In genomic region chr4:64124387-64125088, GRCm38 (mm10) we compare ENCODE assay signal across 23 mouse cellular contexts.
DNase-seq lines count a peak whose midpoint lies in the region; ATAC-seq lines count a peak whose summit lies in the region.
"Had no signal": no experiment of that assay in that cellular context is flagged by ENCODE, and none has a peak within 500 bp of the region (broad histone marks: within the 10 kb centered on the region; RNA-seq: fewer than 3 reads in every experiment).

No protein-coding gene starts in this region.

- H3K9ac ChIP-seq in limb, embryonic 11.5 days (ENCODE audit: low read length) = no peak overlapping the region
- no peak overlapping the region for H3K9ac ChIP-seq in limb, embryonic 15.5 days
- no peak overlapping the region for H3K9ac ChIP-seq in hindbrain, embryonic 14.5 days
- no peak overlapping the region for H3K9ac ChIP-seq in hindbrain, embryonic 13.5 days
- H3K9ac ChIP-seq: forebrain, embryonic 12.5 days had no signal

- H3K4me3 ChIP-seq in limb, embryonic 11.5 days (ENCODE audit: low read depth, low read length) = no peak overlapping the region
- H3K4me3 ChIP-seq in limb, embryonic 10.5 days = no peak overlapping the region
- no peak overlapping the region for H3K4me3 ChIP-seq in limb, embryonic 15.5 days
- no peak overlapping the region for H3K4me3 ChIP-seq in hindbrain, embryonic 14.5 days (replicated peaks; ENCODE audit: low read length)
- no peak overlapping the region for H3K4me3 ChIP-seq in hindbrain, embryonic 13.5 days
- H3K4me3 ChIP-seq: forebrain, embryonic 12.5 days; heart, adult 2 months had no signal

- no peaks in the 10 kb centered on the region for H3K9me3 ChIP-seq in limb, embryonic 11.5 days (ENCODE audit: control insufficient read depth, low read length)
- no peaks in the 10 kb centered on the region for H3K9me3 ChIP-seq in limb, embryonic 10.5 days (replicated peaks)
- no peaks in the 10 kb centered on the region for H3K9me3 ChIP-seq in limb, embryonic 15.5 days
- no peaks in the 10 kb centered on the region for H3K9me3 ChIP-seq in hindbrain, embryonic 14.5 days (ENCODE audit: control insufficient read depth, low read length)
- no peaks in the 10 kb centered on the region for H3K9me3 ChIP-seq in hindbrain, embryonic 13.5 days
- H3K9me3 ChIP-seq: forebrain, embryonic 12.5 days had no signal

- H3K27ac ChIP-seq in limb, embryonic 11.5 days (replicated peaks; ENCODE audit: low read depth, low read length) = no peak overlapping the region
- no peak overlapping the region for H3K27ac ChIP-seq in limb, embryonic 10.5 days
- H3K27ac ChIP-seq in limb, embryonic 15.5 days = no peak overlapping the region; the same call in 1 of the 2 replicates
- H3K27ac ChIP-seq in hindbrain, embryonic 14.5 days = no peak overlapping the region
- H3K27ac ChIP-seq in hindbrain, embryonic 13.5 days = no peak overlapping the region
- H3K27ac ChIP-seq: forebrain, embryonic 12.5 days; heart, adult 2 months; hindbrain, postnatal 0 days had no signal

- no peaks in the 10 kb centered on the region for H3K36me3 ChIP-seq in limb, embryonic 11.5 days (ENCODE audit: control insufficient read depth, insufficient read depth, low read length)
- H3K36me3 ChIP-seq in limb, embryonic 10.5 days = no peaks in the 10 kb centered on the region
- no peaks in the 10 kb centered on the region for H3K36me3 ChIP-seq in limb, embryonic 15.5 days
- H3K36me3 ChIP-seq in hindbrain, embryonic 14.5 days (replicated peaks; ENCODE audit: control insufficient read depth, insufficient read depth) = no peaks in the 10 kb centered on the region
- no peaks in the 10 kb centered on the region for H3K36me3 ChIP-seq in hindbrain, embryonic 13.5 days
- H3K36me3 ChIP-seq: forebrain, embryonic 12.5 days; G1E had no signal

- H3K4me2 ChIP-seq in limb, embryonic 11.5 days (ENCODE audit: low read depth, severe bottlenecking) = no peak overlapping the region
- no peak overlapping the region for H3K4me2 ChIP-seq in limb, embryonic 15.5 days
- no peak overlapping the region for H3K4me2 ChIP-seq in hindbrain, embryonic 14.5 days (replicated peaks)
- H3K4me2 ChIP-seq in hindbrain, embryonic 13.5 days = no peak overlapping the region
- H3K4me2 ChIP-seq: forebrain, embryonic 12.5 days; heart, embryonic 11.5 days had no signal

- peak; percentile 24 for DNase-seq in limb, embryonic 11.5 days (ENCODE audit: low spot score)
- no peak for DNase-seq in limb, embryonic 10.5 days (ENCODE audit: low spot score)
- peak; percentile 41 for DNase-seq in NIH3T3 (ENCODE audit: low read depth)
- DNase-seq in forelimb bud, embryonic 11.5 days (ENCODE audit: low read depth, low spot score) = peak; percentile 17
- DNase-seq in hindbrain, embryonic 14.5 days (ENCODE audit: low spot score) = no peak
- no peak for DNase-seq in cerebellum, adult 9-11 months
- DNase-seq: adrenal gland, adult 2 months; adrenal gland, postnatal 25 days; cerebellum, adult 18-20 months; cerebellum, postnatal 10 days; gastrocnemius, postnatal 14 days; heart, adult 2 months; heart, postnatal 36 days; kidney, adult 11 months had no signal

- ATAC-seq in limb, embryonic 11.5 days (ENCODE audit: insufficient number of reproducible peaks, low FRiP score, low TSS enrichment, low read depth) = no peak
- 0 out of 2 replicates have a peak, but pooled peaks have one; percentile 61 for ATAC-seq in limb, embryonic 15.5 days (ENCODE audit: insufficient number of reproducible peaks, low FRiP score, low TSS enrichment, low read depth)
- no peak for ATAC-seq in hindbrain, embryonic 14.5 days (ENCODE audit: low FRiP score)
- ATAC-seq in hindbrain, embryonic 13.5 days (ENCODE audit: low FRiP score) = no peak
- ATAC-seq: CD4-positive, CD25-positive, alpha-beta regulatory T cell, adult 4 months; forebrain, embryonic 16.5 days; hindbrain, postnatal 0 days; Patski had no signal

- no peaks in the 10 kb centered on the region for H3K4me1 ChIP-seq in limb, embryonic 11.5 days (ENCODE audit: control insufficient read depth, insufficient read depth, low read length)
- H3K4me1 ChIP-seq in limb, embryonic 10.5 days = no peaks in the 10 kb centered on the region
- no peaks in the 10 kb centered on the region for H3K4me1 ChIP-seq in limb, embryonic 15.5 days
- H3K4me1 ChIP-seq in hindbrain, embryonic 14.5 days (replicated peaks; ENCODE audit: control insufficient read depth, insufficient read depth, low read length) = no peaks in the 10 kb centered on the region
- no peaks in the 10 kb centered on the region for H3K4me1 ChIP-seq in hindbrain, embryonic 13.5 days (replicated peaks)
- H3K4me1 ChIP-seq: forebrain, embryonic 12.5 days had no signal

- no peaks in the 10 kb centered on the region for H3K27me3 ChIP-seq in limb, embryonic 11.5 days (ENCODE audit: control insufficient read depth, insufficient read depth, low read length)
- H3K27me3 ChIP-seq in limb, embryonic 10.5 days (ENCODE audit: low read depth, poor library complexity, severe bottlenecking) = no peaks in the 10 kb centered on the region
- H3K27me3 ChIP-seq in limb, embryonic 15.5 days = no peaks in the 10 kb centered on the region
- H3K27me3 ChIP-seq in hindbrain, embryonic 14.5 days (ENCODE audit: control insufficient read depth, insufficient read depth, low read length) = no peaks in the 10 kb centered on the region
- no peaks in the 10 kb centered on the region for H3K27me3 ChIP-seq in hindbrain, embryonic 13.5 days
- H3K27me3 ChIP-seq: forebrain, embryonic 12.5 days; Patski had no signal

- WGBS in limb, embryonic 11.5 days = 34% methylated on average over 2 of the region's 2 CpGs
- WGBS in limb, embryonic 10.5 days = 77% methylated on average over 2 of the region's 2 CpGs
- WGBS in limb, embryonic 15.5 days = 35% methylated on average over 2 of the region's 2 CpGs
- WGBS in hindbrain, embryonic 14.5 days = 87% methylated on average over 2 of the region's 2 CpGs
- 92% methylated on average over 2 of the region's 2 CpGs for WGBS in hindbrain, embryonic 13.5 days

Comparison
In these comparisons a context has a peak if more than half of its experiments do, and no peak if none do; other contexts are left out.
1. DNase-seq: peak in limb, embryonic 11.5 days (single experiment), NIH3T3 (single experiment) and forelimb bud, embryonic 11.5 days (single experiment); none in limb, embryonic 10.5 days (single experiment), hindbrain, embryonic 14.5 days (single experiment) and cerebellum, adult 9-11 months (single experiment).